Mouse (Mus musculus): ENCODE results near the gene Ptprn. TPM values are rescaled to one million over a fixed set of nuclear protein-coding genes. Genes with fewer than 3 reads are reported as not detected.

Ptprn gene
- total RNA-seq, 2 experiments from 2014 or later, result 47.9 to 50.3 TPM

GRCm38 (mm10) chr1:75223532-75223931, 40.8 kb downstream of the Ptprn start:
- DNase-seq, result no peak

GRCm38 (mm10) chr1:75222926-75223325, 41.4 kb downstream of the Ptprn start:
- no peak for DNase-seq

DNA sequence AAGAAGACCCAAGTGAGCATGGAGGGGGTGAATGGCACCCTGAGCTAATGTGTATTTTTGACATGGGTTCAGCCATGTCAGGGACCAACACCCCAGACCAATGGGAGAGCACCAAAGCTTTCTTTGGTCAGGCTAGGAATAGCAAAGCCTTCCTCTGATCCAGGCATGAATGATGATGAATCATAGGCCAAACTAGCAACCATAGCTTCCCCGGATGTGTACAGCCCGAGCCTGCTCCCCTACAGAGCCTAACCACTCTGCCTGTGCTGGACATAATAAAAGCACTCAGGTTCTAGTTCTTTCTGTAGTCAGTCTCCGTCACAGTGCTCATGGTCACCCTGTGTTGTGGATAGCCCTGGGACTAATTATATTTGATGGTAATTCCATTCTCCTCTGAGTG, 42.8 kb downstream of the Ptprn start:
- DNase-seq, result no peak

DNA sequence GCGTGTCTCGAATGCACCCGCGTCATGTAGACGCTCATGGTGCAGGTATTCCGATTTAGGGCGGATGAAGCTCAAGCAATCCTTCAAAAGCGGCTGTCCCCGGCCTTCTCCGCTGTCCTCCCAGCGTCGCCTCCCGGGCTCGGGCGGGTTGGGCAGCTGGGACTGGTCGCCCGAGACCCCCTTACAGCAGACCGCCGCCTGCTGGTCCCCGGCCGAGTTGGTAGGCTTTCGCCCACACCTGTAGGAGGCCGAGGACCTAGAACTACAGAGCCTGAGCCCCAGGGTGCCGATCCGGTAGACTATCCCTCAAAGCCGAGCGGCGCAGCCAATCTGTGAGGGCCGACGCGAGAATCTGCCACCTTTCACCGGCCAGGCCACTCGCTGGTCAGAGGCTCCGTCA, 44.8 kb downstream of the Ptprn start, which contains the start of gene Tuba4a:
Tuba4a (minus strand) TSS at position 335 of the 400 bp plus-strand sequence.
- peak; percentile 25 for DNase-seq

- peak; percentile 92 for DNase-seq
These were observed 45.2 kb downstream of the Ptprn start for GRCm38 (mm10) chr1:75219078-75219477.

- DNase-seq, result peak; percentile 43
These were observed 45.9 kb downstream of the Ptprn start for GRCm38 (mm10) chr1:75218227-75219001.

- DNase-seq, result no peak
These were observed 46.4 kb downstream of the Ptprn start for GRCm38 (mm10) chr1:75217893-75218226.

GRCm38 (mm10) chr1:75216797-75217585, 47.3 kb downstream of the Ptprn start:
- no peak for DNase-seq

- no peak for DNase-seq
These were observed 48.5 kb downstream of the Ptprn start for GRCm38 (mm10) chr1:75215785-75216184.

DNA sequence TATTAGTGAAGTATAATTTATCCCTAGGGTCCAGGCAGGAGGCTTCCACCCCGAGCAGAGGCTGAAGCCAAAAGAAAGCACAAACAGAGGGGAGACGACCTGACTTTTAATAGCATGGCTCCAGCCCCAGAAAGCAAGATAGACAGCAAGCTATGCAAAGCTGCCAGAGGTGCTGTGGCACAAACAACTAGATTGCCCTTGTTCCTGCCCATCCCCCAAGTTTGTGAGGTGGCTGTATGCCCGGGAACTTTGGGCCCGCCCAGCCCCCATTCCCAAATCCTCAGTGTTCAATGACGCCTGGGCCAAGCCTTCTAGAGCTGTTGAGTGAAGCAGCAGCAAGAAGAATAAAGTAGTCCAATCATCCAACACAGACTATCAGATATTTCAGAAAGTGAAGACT, 49.4 kb downstream of the Ptprn start:
- DNase-seq, result peak; percentile 65

DNA sequence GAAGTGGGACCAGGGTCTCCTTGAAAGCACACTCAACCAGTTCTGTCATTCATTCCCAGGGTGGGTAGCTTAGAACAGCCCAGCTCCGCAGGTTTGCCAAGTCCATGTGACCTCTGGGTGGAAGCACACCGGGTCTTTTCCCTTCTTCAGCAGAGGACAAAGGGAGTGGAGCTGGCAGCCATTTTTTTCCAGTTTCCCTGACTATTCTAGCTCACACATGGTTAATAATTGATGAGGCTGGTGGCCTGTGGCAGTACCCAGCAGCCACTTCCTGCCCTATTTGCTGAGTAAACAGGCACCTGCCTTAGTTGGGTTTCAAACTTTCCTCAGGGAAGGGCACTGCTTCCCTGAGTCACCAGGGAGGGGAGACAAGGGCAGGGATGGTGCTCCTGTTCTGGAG, 49.9 kb downstream of the Ptprn start:
- no peak for DNase-seq

DNA sequence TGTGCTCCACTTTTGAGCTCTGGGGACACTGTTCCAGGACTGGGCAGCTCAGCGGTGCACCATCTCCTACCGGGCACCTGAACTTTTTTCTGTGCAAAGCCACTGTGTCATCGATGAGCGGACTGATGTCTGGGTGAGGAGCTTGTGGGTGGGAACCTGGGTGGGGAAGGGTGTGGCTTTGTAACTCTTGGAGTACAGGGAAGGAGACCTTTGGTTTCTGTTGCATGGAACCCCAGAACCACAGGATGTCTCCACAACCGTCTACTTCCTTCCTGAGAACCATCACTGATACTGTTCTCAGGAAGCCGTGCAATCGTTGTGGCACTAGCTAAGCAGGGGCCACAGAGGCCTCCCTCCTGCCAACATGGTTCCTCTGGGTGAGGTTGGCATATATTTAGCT, 51.2 kb downstream of the Ptprn start:
- DNase-seq, result no peak

DNA sequence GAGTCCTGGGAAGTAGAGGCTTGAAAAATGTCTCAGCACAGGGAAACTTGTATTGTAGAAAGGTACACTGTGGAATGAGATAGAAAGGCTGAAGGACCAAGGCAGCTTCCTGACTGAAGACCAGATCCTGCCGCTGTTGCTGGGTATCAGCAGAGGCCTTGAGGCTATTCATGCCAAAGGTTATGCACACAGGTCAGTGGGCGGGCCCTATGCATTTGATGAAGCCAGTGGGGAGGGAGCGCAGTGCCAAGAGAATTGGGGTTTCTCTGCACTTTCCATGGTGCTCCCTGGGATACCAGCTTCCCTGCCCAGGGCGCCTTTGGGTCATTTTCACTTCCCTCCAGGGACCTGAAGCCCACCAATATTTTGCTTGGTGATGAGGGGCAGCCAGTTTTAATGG, 51.8 kb downstream of the Ptprn start:
- no peak for DNase-seq

DNA sequence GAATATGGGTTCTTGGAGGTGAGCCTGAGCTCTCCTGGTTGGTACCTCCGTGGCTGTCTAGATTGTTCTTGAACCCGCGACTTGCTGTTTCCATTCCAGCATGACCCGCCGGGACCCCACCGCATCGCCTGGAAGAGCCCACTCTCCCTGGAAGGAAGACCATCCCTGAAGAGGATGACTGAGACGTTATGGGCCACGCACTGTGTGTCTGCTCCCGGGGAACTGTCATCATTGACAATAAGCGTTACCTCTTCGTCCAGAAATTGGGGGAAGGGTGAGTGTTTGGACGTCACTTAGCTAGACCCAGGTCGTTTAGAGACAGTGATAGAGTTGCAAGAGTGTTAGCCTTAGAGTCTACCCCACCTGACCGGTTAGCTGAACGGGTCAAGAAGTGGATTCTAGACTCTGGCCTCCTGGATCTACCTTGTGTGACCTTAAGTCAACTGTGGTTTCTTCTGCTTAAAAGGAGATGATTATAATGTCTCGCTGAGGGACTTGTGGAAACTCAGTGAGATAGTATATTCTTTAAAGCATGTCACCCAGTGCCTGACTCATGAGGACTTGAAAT, 53.1 kb downstream of the Ptprn start:
- DNase-seq, result no peak

GRCm38 (mm10) chr1:75210136-75211087, 53.9 kb downstream of the Ptprn start, which contains the start of the genes Glb1l and Stk16:
Gene Glb1l (minus strand): TSS chr1:75210813.
Gene Stk16 (plus strand): TSS chr1:75210838.
- peak; percentile 98 for DNase-seq

GRCm38 (mm10) chr1:75208967-75209678, 55.2 kb downstream of the Ptprn start:
- peak; percentile 62 for DNase-seq

- no peak for DNase-seq
These were observed 63.1 kb downstream of the Ptprn start for GRCm38 (mm10) chr1:75201236-75201635.

All from adrenal gland, postnatal 10 days (tissue).